Mouse (Mus musculus): ENCODE measurements at regions not wholly inside any gene's neighbourhood (a gene's known extent, or its start where the extent isn't known, plus 50 kb on each side); places are given as distances from the start of the nearest gene placed in this dataset.
A peak's percentile ranks its signal among the peaks of the same experiment; 100 is the strongest.
"Not testable (repeated sequence)": the region's sequence is repeated elsewhere in the genome, so short reads cannot be mapped to it uniquely, and the experiment has no call there.

DNA sequence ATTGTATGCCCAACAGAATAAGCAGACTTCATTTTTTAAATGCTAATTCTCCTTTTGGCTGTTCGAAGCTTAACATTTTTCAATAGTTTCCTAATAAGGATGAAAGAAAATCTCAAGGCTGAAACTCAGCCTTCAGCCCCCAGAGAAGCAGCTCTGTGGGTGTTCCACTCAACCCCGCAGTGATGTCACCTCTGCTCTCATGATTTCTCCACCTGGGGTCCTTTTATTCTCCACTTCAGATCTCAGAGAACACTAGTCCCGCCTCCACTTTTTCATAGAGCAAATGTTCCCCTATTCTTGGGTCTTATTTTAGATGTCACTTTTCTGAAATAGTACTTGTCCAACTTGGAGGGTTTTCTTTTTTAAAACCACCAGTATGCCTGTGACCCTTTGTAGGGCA lies 567.3 kb downstream of the Cntn3 start:
- 24% methylated on average over 3 of the region's 3 CpGs for whole genome bisulfite sequencing
- no peaks in the 10 kb centered on the region for H3K27me3 ChIP-seq
- H3K4me1 ChIP-seq: no peaks in the 10 kb centered on the region
- H3K36me3 ChIP-seq: no peaks in the 10 kb centered on the region
- no peak for ATAC-seq (replicated peaks)
- no peak overlapping the region for H3K4me3 ChIP-seq
- H3K9ac ChIP-seq (replicated peaks): no peak overlapping the region
- no peak overlapping the region for H3K27ac ChIP-seq (replicated peaks)
- H3K9me3 ChIP-seq: no peaks in the 10 kb centered on the region
- no peak overlapping the region for H3K4me2 ChIP-seq (replicated peaks)

DNA sequence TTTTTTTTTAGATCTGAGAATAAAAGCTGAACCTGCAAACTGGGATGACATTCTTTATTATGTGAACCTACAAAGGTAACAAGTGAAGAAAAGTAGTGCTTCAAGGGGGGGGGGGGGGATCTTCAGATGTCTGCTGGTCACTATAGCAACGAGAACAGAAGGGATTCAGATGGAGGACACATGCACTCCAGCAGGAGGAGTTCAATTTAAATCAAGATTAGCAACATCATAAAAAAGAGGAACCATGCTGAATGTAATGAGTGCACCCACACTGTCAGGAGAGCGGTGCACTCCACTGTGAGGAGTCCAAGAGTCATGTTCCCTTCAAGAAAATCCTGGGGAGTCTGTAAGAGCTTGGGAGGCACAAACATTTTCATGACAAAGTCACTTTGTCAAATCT lies 574.7 kb downstream of the Cntn3 start:
- Histone ChIP-seq H3K9ac (replicated peaks) (no peak overlapping the region), H3K27ac (replicated peaks) (no peak overlapping the region)
- ATAC-seq (replicated peaks): peak; percentile 57; the same call in 1 of the 2 replicates

DNA sequence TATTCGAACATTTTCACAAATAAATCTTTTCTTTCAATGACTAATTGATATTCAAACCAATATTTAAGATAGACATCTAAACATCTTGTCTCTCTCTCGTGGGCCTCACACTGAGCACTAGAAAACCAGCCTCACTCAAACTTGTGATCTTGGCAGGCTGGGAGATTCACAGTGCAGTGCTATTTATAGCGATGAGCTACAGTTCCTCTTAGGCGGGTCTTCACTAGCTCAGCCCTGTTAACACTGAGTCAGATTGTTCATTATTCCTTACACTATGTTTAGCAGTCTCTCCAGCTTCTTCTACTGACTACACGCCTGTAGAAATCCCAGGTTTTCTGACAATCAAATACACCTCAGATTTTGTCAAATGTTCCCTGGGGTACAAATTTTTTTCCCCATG lies 575.3 kb downstream of the Cntn3 start:
- H3K4me3 ChIP-seq: no peak overlapping the region
- no peaks in the 10 kb centered on the region for H3K36me3 ChIP-seq
- WGBS: 54% methylated on average over 5 of the region's 5 CpGs
- no peak overlapping the region for H3K9ac ChIP-seq (replicated peaks)
- peak; percentile 67 for ATAC-seq (replicated peaks)
- H3K4me1 ChIP-seq: no peaks in the 10 kb centered on the region
- no peaks in the 10 kb centered on the region for H3K9me3 ChIP-seq
- H3K27me3 ChIP-seq: no peaks in the 10 kb centered on the region
- no peak overlapping the region for H3K27ac ChIP-seq (replicated peaks)
- no peak overlapping the region for H3K4me2 ChIP-seq (replicated peaks)

More for the DNA sequence above, 574.7 kb downstream of the Cntn3 start:
- H3K27me3 ChIP-seq: no peaks in the 10 kb centered on the region
- no peaks in the 10 kb centered on the region for H3K36me3 ChIP-seq
- H3K4me3 ChIP-seq: no peak overlapping the region
- no peak overlapping the region for H3K4me2 ChIP-seq (replicated peaks)
- WGBS: 49% methylated on average over 2 of the region's 2 CpGs
- no peaks in the 10 kb centered on the region for H3K4me1 ChIP-seq
- H3K9me3 ChIP-seq: no peaks in the 10 kb centered on the region

DNA sequence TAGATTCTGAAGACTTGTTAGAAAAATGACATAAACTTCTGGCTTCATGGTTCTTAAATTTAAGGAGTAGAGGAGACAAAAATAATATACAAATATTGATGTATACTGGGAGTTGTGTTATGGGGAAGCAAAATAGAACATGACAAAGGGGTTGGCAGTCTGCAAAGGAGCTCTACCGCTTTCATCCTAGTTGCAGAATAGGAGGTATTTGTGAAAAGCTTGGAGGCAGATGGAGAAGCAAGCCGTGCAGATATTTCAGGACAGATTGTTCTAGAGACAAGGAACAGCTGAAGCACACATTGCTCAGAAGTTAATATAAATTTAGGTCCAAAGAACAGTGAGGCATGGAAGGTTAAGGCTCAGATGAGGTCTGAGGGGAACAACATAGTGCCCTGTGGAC lies 580.1 kb downstream of the Cntn3 start:
- WGBS: 92% methylated on average over 2 of the region's 2 CpGs
- Histone ChIP-seq H3K27ac (replicated peaks) (no peak overlapping the region), H3K4me1 (no peaks in the 10 kb centered on the region), H3K36me3 (no peaks in the 10 kb centered on the region), H3K9ac (replicated peaks) (no peak overlapping the region), H3K4me3 (no peak overlapping the region), H3K4me2 (replicated peaks) (no peak overlapping the region), H3K9me3 (no peaks in the 10 kb centered on the region), H3K27me3 (no peaks in the 10 kb centered on the region)
- no peak for ATAC-seq (replicated peaks)

DNA sequence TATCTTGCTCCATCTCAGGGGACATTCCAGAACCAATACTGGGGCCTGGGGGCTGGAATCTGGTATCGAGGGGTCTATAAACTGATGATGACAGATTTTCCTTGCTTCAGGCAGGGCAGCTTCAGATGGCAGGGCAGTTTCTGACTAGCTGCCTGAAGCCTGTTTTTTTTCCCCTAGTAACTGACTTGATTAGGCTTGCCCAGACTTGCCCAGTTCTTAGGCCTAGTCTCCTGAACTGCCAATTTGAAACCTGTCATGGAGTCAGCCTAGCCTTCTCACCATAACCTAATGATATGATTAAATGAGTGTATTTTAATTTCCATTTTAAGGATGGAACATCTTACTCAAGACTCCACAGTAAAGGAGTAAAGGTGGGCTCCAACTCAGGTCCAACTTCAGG lies 591.2 kb downstream of the Cntn3 start:
- WGBS: 88% methylated on average over 1 of the region's 1 CpGs
- H3K9ac ChIP-seq (replicated peaks): no peak overlapping the region
- H3K27ac ChIP-seq (replicated peaks): no peak overlapping the region
- no peaks in the 10 kb centered on the region for H3K9me3 ChIP-seq
- H3K27me3 ChIP-seq: no peaks in the 10 kb centered on the region
- no peaks in the 10 kb centered on the region for H3K4me1 ChIP-seq
- H3K4me3 ChIP-seq: no peak overlapping the region
- no peak for ATAC-seq (replicated peaks)
- H3K4me2 ChIP-seq (replicated peaks): no peak overlapping the region
- H3K36me3 ChIP-seq: no peaks in the 10 kb centered on the region

DNA sequence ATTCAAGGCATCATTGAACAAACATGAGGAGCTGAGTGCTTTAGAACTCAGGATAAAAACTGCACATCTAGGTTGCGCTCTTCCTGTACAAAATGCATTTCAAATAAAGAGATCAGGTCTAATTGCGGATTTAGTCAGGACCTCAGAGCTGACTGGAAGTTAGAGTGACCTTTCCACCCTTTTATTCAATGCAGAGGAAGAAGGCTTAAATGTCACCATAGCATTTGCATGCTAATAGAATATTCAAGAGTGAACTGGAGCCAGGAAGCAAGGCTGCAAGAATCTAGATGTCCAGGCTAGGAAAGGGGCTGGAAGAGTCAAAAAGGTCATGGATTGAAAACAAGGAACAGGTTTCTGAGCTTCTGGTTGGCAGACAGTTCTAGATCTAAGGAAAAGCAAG lies 593.7 kb downstream of the Cntn3 start:
- no peak overlapping the region for H3K4me2 ChIP-seq (replicated peaks)
- no peak for ATAC-seq (replicated peaks)
- WGBS: 76% methylated on average over 2 of the region's 2 CpGs
- no peaks in the 10 kb centered on the region for H3K27me3 ChIP-seq
- no peaks in the 10 kb centered on the region for H3K9me3 ChIP-seq
- H3K36me3 ChIP-seq: no peaks in the 10 kb centered on the region
- no peak overlapping the region for H3K9ac ChIP-seq (replicated peaks)
- H3K27ac ChIP-seq (replicated peaks): no peak overlapping the region
- no peak overlapping the region for H3K4me3 ChIP-seq
- H3K4me1 ChIP-seq: no peaks in the 10 kb centered on the region

DNA sequence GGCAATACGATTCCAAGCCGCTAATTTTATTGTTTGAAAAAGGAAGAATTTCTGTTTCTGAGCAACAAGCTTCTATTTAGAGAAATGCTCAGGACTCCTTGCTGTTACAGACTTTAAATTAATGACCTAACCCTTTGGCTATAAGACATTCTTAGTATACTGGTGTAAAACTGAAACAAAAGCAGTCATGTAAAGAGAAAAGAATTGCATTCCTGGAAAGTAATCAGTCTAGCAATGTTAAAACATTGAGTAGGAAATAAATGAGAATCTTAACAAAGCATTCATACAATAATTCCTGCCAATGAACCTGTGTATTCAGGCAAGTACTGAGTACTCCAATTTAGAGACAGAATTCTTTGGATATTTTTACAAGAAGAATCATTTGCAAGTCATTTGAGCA lies 587.2 kb upstream of the Pdzrn3 start:
- no peak for ATAC-seq (replicated peaks)

DNA sequence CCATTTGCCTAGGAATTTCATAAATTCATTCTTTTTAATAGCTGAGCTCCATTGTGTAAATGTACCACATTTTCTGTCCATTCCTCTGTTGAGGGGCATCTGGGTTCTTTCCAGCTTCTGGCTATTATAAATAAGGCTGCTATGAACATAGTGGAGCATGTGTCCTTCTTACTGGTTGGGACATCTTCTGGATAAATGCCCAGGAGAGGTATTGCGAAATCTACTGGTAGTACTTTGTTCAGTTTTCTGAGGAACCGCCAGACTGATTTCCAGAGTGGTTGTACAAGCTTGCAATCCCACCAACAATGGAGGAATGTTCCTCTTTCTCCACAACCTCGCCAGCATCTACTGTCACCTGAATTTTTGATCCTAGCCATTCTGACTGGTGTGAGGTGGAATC lies 583.8 kb upstream of the Pdzrn3 start:
- not testable (repeated sequence) for ATAC-seq (replicated peaks); H3K36me3 ChIP-seq; H3K4me1 ChIP-seq; H3K9me3 ChIP-seq; H3K27me3 ChIP-seq; H3K4me2 ChIP-seq (replicated peaks); H3K9ac ChIP-seq (replicated peaks); H3K4me3 ChIP-seq; H3K27ac ChIP-seq (replicated peaks)
- WGBS: 87% methylated on average over 3 of the region's 3 CpGs

More for the DNA sequence above, 587.2 kb upstream of the Pdzrn3 start:
- no peak overlapping the region for H3K4me3 ChIP-seq
- no peak overlapping the region for H3K4me2 ChIP-seq (replicated peaks)
- H3K36me3 ChIP-seq: no peaks in the 10 kb centered on the region
- no peaks in the 10 kb centered on the region for H3K9me3 ChIP-seq
- no peak overlapping the region for H3K27ac ChIP-seq (replicated peaks)
- H3K4me1 ChIP-seq: no peaks in the 10 kb centered on the region
- no peaks in the 10 kb centered on the region for H3K27me3 ChIP-seq
- WGBS: 53% methylated on average over 2 of the region's 2 CpGs
- H3K9ac ChIP-seq (replicated peaks): no peak overlapping the region

DNA sequence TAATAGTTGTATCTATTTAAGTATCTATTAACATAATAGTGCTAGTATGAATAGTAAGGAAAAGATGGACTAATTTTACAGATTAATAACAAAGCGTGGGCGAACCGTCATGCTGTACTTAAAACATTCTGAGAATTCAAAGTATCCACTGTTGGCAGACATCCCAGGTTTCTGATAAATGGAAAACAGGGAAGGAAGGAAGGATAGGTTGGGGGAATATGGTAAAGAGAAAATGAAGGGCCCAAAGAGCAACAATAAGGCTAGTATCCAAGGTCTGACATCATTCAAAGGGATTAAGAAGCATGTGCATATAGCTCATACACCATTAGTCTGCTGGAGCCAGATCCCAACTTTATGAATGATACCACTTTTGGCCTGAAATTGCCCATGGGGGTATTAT lies 572.0 kb upstream of the Pdzrn3 start:
- H3K4me3 ChIP-seq: no peak overlapping the region
- H3K9ac ChIP-seq (replicated peaks): no peak overlapping the region
- WGBS: 40% methylated on average over 3 of the region's 3 CpGs
- ATAC-seq (replicated peaks): no peak
- H3K4me1 ChIP-seq: no peaks in the 10 kb centered on the region
- no peaks in the 10 kb centered on the region for H3K36me3 ChIP-seq
- H3K9me3 ChIP-seq: no peaks in the 10 kb centered on the region
- no peak overlapping the region for H3K27ac ChIP-seq (replicated peaks)
- H3K27me3 ChIP-seq: no peaks in the 10 kb centered on the region
- H3K4me2 ChIP-seq (replicated peaks): no peak overlapping the region

DNA sequence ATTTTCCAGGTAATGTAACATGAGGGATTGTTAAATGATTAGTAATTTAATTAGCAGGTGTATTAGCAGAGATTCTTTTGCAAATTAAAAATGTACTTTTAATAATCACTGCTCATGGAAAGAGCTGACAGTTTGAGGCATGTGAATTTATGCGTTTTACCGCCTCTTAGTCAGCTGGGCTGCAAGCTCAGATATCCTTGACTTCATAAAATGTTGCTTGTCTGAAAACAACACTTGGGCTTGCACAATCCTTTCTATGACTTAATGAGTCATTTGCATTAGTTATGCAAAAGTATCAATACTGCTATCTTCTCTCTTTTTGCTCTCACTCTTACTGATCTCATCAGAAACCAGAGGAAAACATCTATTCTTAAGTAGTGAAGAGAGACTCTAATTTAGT lies 571.3 kb upstream of the Pdzrn3 start:
- Histone ChIP-seq H3K4me2 (replicated peaks) (no peak overlapping the region), H3K27me3 (no peaks in the 10 kb centered on the region), H3K4me1 (no peaks in the 10 kb centered on the region), H3K4me3 (no peak overlapping the region), H3K9ac (replicated peaks) (no peak overlapping the region), H3K27ac (replicated peaks) (no peak overlapping the region), H3K9me3 (no peaks in the 10 kb centered on the region), H3K36me3 (no peaks in the 10 kb centered on the region)
- no peak for ATAC-seq (replicated peaks)
- WGBS: 61% methylated on average over 2 of the region's 2 CpGs

DNA sequence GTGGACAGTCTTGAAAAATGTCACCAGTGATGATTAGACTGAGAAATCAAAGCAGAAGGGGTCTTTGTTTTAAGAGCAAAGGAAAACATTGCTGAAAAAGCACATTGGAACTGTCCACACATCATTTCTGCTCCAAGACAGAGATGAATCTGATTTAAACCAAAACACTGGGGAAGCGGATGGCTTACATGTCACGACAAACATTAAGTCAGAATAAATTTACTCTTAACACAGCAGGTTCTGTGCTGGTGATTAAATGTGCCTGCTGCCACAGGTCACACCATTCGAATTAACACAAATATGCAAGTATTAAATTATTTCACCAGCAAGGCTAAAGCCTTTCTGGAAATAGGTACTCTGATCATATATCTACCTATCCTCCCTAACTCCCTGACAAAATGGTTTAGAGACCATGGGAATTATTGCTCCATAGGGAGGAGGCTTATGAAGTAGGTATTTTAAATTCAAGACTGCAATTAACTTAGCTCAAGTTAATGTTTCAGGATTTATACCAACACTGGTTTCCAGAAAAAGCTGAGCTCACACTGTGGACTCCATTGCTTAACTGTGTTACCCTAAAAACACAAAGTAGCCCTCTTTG lies 562.7 kb upstream of the Pdzrn3 start:
- Histone ChIP-seq H3K4me1 (peaks cover 16% of the 10 kb centered on the region), H3K36me3 (no peaks in the 10 kb centered on the region), H3K9ac (replicated peaks) (no peak overlapping the region), H3K9me3 (no peaks in the 10 kb centered on the region), H3K27ac (replicated peaks) (no peak overlapping the region), H3K4me3 (no peak overlapping the region), H3K4me2 (replicated peaks) (no peak overlapping the region), H3K27me3 (no peaks in the 10 kb centered on the region)
- ATAC-seq (replicated peaks): 0 out of 2 replicates have a peak, but pooled peaks have one; percentile 20
- 41% methylated on average over 3 of the region's 3 CpGs for WGBS

DNA sequence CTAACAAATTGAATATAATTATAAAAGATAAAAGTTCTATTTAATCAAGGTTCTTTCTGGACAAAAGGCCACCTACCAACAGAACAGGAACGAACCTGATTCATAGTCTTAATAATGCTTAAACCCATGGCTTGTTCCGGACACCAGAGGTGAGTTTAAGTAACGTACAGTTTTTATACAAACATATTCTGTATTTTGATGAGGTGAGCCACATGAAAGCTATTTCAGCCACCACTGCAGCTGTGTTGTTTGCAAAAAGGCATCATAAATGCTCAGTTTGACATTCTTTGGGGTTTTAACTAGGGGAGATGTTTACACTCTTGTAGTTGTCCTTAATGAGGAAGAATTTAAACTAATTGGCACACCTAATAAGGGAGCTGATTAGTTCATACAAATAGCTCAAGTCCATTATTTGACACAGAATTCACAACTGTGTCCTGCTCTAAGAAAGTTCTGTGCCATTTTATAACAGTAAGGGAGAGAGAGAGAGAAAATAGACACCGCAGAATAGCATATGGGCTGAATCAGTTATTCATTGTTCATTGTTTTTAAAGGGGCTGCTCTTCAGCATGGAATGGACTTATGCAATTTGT lies 560.8 kb upstream of the Pdzrn3 start:
- Histone ChIP-seq H3K27ac (replicated peaks) (peak overlapping the region; percentile 63), H3K4me1 (peaks cover 16% of the 10 kb centered on the region), H3K36me3 (no peaks in the 10 kb centered on the region), H3K4me3 (no peak overlapping the region), H3K4me2 (replicated peaks) (peak overlapping the region; percentile 30), H3K9ac (replicated peaks) (no peak overlapping the region), H3K9me3 (no peaks in the 10 kb centered on the region), H3K27me3 (no peaks in the 10 kb centered on the region)
- ATAC-seq (replicated peaks): peak; percentile 73
- 8% methylated on average over 4 of the region's 4 CpGs for WGBS

All from forebrain, embryonic 15.5 days (tissue).